Mouse (Mus musculus) macrophage (primary cell): ENCODE results near the gene Plxnc1. TPM values are rescaled to one million over a fixed set of nuclear protein-coding genes. Genes with fewer than 3 reads are reported as not detected.

Experiments used
- H3K27ac ChIP-seq: fragments of 350-480 bp; formaldehyde crosslinking; 2 replicates; pipeline ENCODE4 v1.9.0; 2021
- H3K36me3 ChIP-seq: fragments of 350-480 bp; formaldehyde crosslinking; 2 replicates; pipeline ENCODE4 v1.9.0; 2021; ENCODE audit errors: inconsistent target
- H3K4me3 ChIP-seq: fragments of 350-480 bp; formaldehyde crosslinking; 2 replicates; pipeline ENCODE4 v1.9.0; 2021; ENCODE audit errors: inconsistent target
- H3K79me2 ChIP-seq: fragments of 350-480 bp; formaldehyde crosslinking; 2 replicates; pipeline ENCODE4 v1.9.0; 2021; ENCODE audit errors: inconsistent target
- WGBS: methylation state at CpG from one replicate; pipeline ENCODE4 v1.1.7; 2026; ENCODE audit warnings: inconsistent platforms; ENCODE audit not compliant: missing documents; 5-methylcytosine and 5-hydroxymethylcytosine counted together
- polyA plus RNA-seq: library from polyadenylated mRNA; stranded (reverse); fragments of 250-400 nt; gene quantifications from 3 replicates; pipeline ENCODE4 v1.2.4, GENCODE M21; 2018; ENCODE audit warnings: inconsistent platforms
- total RNA-seq, 78 experiments: library from RNA; depleted of rRNA; stranded (reverse); fragments of 250-400 nt; gene quantifications; 1 replicate in 9 of 78; 2 replicates in 24 of 78; 3 replicates in 43 of 78; 4 replicates in 2 of 78; pipeline ENCODE4 v1.2.4; 2018; ENCODE audit warnings: inconsistent platforms in 56 of 78

Gene Plxnc1
- 100 to 1,000 TPM in 19 of 26 experiments, 10 to 100 TPM in 7; 52.3 to 498 (median 189) TPM for total RNA-seq (2018; cell fraction: chromatin; rRNA removed)
- 100 to 1,000 TPM in 13 of 26 experiments, 10 to 100 TPM in 13; 46.6 to 206 (median 101) TPM for total RNA-seq (2018; cell fraction: cytosol; rRNA removed)
- total RNA-seq (2018; cell fraction: nucleus; rRNA removed), result 100 to 1,000 TPM in 22 of 26 experiments, 10 to 100 TPM in 4; 64.0 to 351 (median 144) TPM
- 55.1 to 117 TPM (median 105 TPM) in 3 replicates for polyA plus RNA-seq

GRCm38 (mm10) chr10:94944691-94945205, at the start of gene Plxnc1:
Gene Plxnc1 (minus strand): TSS chr10:94944835.
- under 1% methylated on average over 40 of the region's 57 CpGs for WGBS
- Histone ChIP-seq H3K36me3 (no peaks in the 10 kb centered on the region), H3K79me2 (peaks cover 38% of the 10 kb centered on the region), H3K4me3 (peak within 1 kb of the TSS; percentile 87), H3K27ac (peak within 1 kb of the TSS; percentile 83)

GRCm38 (mm10) chr10:94992127-94992526, 47.5 kb upstream of the Plxnc1 start:
- H3K4me3 ChIP-seq, result no peak overlapping the region; the same call in 1 of the 2 replicates
- 21% methylated on average over 7 of the region's 9 CpGs for WGBS
- no peaks in the 10 kb centered on the region for H3K36me3 ChIP-seq
- no peak overlapping the region for H3K27ac ChIP-seq
- H3K79me2 ChIP-seq, result no peaks in the 10 kb centered on the region

GRCm38 (mm10) chr10:94991564-94992097, 47.0 kb upstream of the Plxnc1 start:
- H3K79me2 ChIP-seq, result no peaks in the 10 kb centered on the region
- no peak overlapping the region; the same call in 1 of the 2 replicates for H3K4me3 ChIP-seq
- WGBS, result 10% methylated on average over 17 of the region's 17 CpGs
- no peaks in the 10 kb centered on the region for H3K36me3 ChIP-seq
- H3K27ac ChIP-seq, result no peak overlapping the region

- 46% methylated on average over 16 of the region's 17 CpGs for WGBS
- Histone ChIP-seq H3K79me2 (no peaks in the 10 kb centered on the region), H3K36me3 (no peaks in the 10 kb centered on the region), H3K27ac (no peak overlapping the region), H3K4me3 (no peak overlapping the region)
These were observed 46.3 kb upstream of the Plxnc1 start for GRCm38 (mm10) chr10:94990768-94991563.

GRCm38 (mm10) chr10:94989321-94989720, 44.7 kb upstream of the Plxnc1 start:
- Histone ChIP-seq H3K36me3 (no peaks in the 10 kb centered on the region), H3K79me2 (no peaks in the 10 kb centered on the region), H3K4me3 (no peak overlapping the region), H3K27ac (no peak overlapping the region)
- WGBS, result 92% methylated on average over 5 of the region's 5 CpGs

GRCm38 (mm10) chr10:94985103-94985502, 40.5 kb upstream of the Plxnc1 start:
- no peaks in the 10 kb centered on the region for H3K79me2 ChIP-seq
- no peak overlapping the region for H3K4me3 ChIP-seq
- WGBS, result 82% methylated on average over 1 of the region's 1 CpGs
- H3K27ac ChIP-seq, result no peak overlapping the region
- H3K36me3 ChIP-seq, result no peaks in the 10 kb centered on the region

GRCm38 (mm10) chr10:94982528-94982927, 37.9 kb upstream of the Plxnc1 start:
- Histone ChIP-seq H3K27ac (no peak overlapping the region), H3K4me3 (no peak overlapping the region), H3K79me2 (no peaks in the 10 kb centered on the region), H3K36me3 (no peaks in the 10 kb centered on the region)
- 89% methylated on average over 8 of the region's 8 CpGs for WGBS

GRCm38 (mm10) chr10:94981466-94982138, 37.0 kb upstream of the Plxnc1 start:
- 84% methylated on average over 12 of the region's 12 CpGs for WGBS
- no peak overlapping the region for H3K4me3 ChIP-seq
- H3K79me2 ChIP-seq, result no peaks in the 10 kb centered on the region
- H3K27ac ChIP-seq, result no peak overlapping the region
- H3K36me3 ChIP-seq, result no peaks in the 10 kb centered on the region

- WGBS, result 89% methylated on average over 5 of the region's 5 CpGs
- H3K4me3 ChIP-seq, result no peak overlapping the region
- no peaks in the 10 kb centered on the region for H3K36me3 ChIP-seq
- no peaks in the 10 kb centered on the region for H3K79me2 ChIP-seq
- H3K27ac ChIP-seq, result no peak overlapping the region
These were observed 33.7 kb upstream of the Plxnc1 start for GRCm38 (mm10) chr10:94978265-94978822.

GRCm38 (mm10) chr10:94976329-94976728, 31.7 kb upstream of the Plxnc1 start:
- Histone ChIP-seq H3K4me3 (no peak overlapping the region), H3K79me2 (no peaks in the 10 kb centered on the region), H3K27ac (no peak overlapping the region), H3K36me3 (no peaks in the 10 kb centered on the region)
- 62% methylated on average over 5 of the region's 5 CpGs for WGBS

- Histone ChIP-seq H3K36me3 (no peaks in the 10 kb centered on the region), H3K27ac (no peak overlapping the region), H3K79me2 (no peaks in the 10 kb centered on the region), H3K4me3 (no peak overlapping the region)
- WGBS, result 60% methylated on average over 4 of the region's 4 CpGs
These were observed 30.5 kb upstream of the Plxnc1 start for GRCm38 (mm10) chr10:94975099-94975496.

GRCm38 (mm10) chr10:94974345-94975098, 29.9 kb upstream of the Plxnc1 start:
- Histone ChIP-seq H3K4me3 (no peak overlapping the region), H3K79me2 (no peaks in the 10 kb centered on the region), H3K27ac (no peak overlapping the region), H3K36me3 (no peaks in the 10 kb centered on the region)
- WGBS, result 70% methylated on average over 9 of the region's 9 CpGs

- H3K27ac ChIP-seq, result no peak overlapping the region
- H3K4me3 ChIP-seq, result no peak overlapping the region
- 94% methylated on average over 3 of the region's 3 CpGs for WGBS
- no peaks in the 10 kb centered on the region for H3K36me3 ChIP-seq
- no peaks in the 10 kb centered on the region for H3K79me2 ChIP-seq
These were observed 27.1 kb upstream of the Plxnc1 start for GRCm38 (mm10) chr10:94971625-94972161.
